22 mouse cellular contexts compared by ENCODE assay signal in genomic region chr9:105915186-105915585, GRCm38 (mm10). TPM values are rescaled to one million over a fixed set of nuclear protein-coding genes. Genes with fewer than 3 reads are reported as not detected.
"Had no signal": no experiment of that assay in that cellular context is flagged by ENCODE, and none has a peak within 500 bp of the region (broad histone marks: within the 10 kb centered on the region; RNA-seq: fewer than 3 reads in every experiment).

No protein-coding gene starts in this region.

- H3K9ac ChIP-seq: lung, embryonic 14.5 days; midbrain, embryonic 12.5 days; neural tube, embryonic 13.5 days; neural tube, embryonic 15.5 days; stomach, embryonic 15.5 days had no signal

- DNase-seq: lung, adult 18-20 months; lung, embryonic 14.5 days; lung, postnatal 10 days; lung, postnatal 4 days; midbrain, embryonic 14.5 days; retina, postnatal 1 day; right cerebral cortex, adult 18-20 months; right cerebral cortex, postnatal 25 days; right cerebral cortex, postnatal 4 days; thymus, adult 2 months; thymus, postnatal 25 days; thymus, postnatal 4 days had no signal

- H3K27ac ChIP-seq: midbrain, embryonic 10.5 days; midbrain, embryonic 12.5 days; neural tube, embryonic 13.5 days; neural tube, embryonic 15.5 days; stomach, embryonic 15.5 days; stomach, postnatal 0 days had no signal

- ATAC-seq: midbrain, embryonic 16.5 days had no signal

- H3K4me1 ChIP-seq: midbrain, embryonic 10.5 days; midbrain, embryonic 12.5 days; neural tube, embryonic 13.5 days; neural tube, embryonic 15.5 days; stomach, embryonic 15.5 days had no signal

- H3K4me2 ChIP-seq: lung, embryonic 14.5 days; midbrain, embryonic 12.5 days; neural tube, embryonic 13.5 days; neural tube, embryonic 15.5 days; stomach, embryonic 15.5 days had no signal

- H3K4me3 ChIP-seq: midbrain, embryonic 10.5 days; midbrain, embryonic 12.5 days; myocyte; neural tube, embryonic 13.5 days; neural tube, embryonic 15.5 days; stomach, embryonic 15.5 days had no signal

- H3K9me3 ChIP-seq: midbrain, embryonic 10.5 days; midbrain, embryonic 12.5 days; neural tube, embryonic 15.5 days; stomach, embryonic 15.5 days had no signal

- H3K36me3 ChIP-seq: midbrain, embryonic 10.5 days; midbrain, embryonic 12.5 days; neural tube, embryonic 13.5 days; neural tube, embryonic 15.5 days; stomach, embryonic 15.5 days had no signal

- H3K27me3 ChIP-seq: midbrain, embryonic 12.5 days; neural tube, embryonic 13.5 days; neural tube, embryonic 15.5 days; stomach, embryonic 15.5 days had no signal

RNA-seq across cellular contexts. Expression of gene Col6a5, which starts 45.3 kb away (rescaled TPM):
- total RNA-seq: megakaryocyte, adult 5-6 weeks; megakaryocyte-erythroid progenitor cell, adult 5-6 weeks had no signal
- polyA plus RNA-seq: midbrain, embryonic 10.5 days; myocyte had no signal
